Mouse (Mus musculus): ENCODE measurements around the gene 1190007I07Rik.

1190007I07Rik gene

DNA sequence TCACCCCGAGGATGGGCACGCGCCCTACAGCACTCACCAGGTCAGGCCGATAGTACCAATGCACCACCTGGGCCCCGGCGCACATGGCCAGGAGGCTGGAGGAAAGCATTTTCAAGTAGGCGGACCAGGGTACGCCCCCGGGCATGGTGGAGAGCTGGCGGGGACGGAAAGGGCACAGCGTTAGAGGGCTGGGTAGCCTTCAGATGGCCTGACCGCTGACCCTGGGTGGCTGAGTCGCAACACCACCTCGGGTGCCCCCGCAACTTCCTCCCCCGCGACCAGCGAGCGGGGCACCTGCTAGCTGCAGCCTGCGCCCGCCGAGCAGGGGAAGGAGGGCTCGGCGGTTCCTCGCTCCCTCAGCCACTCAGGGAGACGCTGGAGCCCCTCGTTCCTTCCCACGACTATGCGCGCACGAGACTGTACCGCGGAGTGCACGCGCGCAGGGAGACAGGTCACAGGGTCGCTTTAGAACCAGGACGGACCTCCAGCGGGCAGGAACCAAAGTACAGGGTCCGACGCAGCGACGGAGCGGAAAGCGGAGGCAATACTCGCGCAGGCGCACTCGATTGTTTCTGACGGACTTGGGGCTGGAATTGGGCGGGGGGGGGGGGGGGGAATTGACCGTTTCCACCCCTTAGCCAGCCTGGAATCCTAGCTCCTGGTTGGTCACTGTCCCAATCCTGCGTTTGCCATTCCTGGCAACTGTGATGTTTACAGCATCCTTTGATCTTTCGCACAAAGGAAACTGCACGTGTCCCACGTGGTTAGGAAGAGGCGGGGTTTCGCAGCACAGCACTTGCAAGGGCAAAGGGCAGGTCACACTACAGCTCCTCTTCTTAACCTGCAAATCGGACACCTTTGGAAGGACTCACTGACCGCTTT, at the start of gene 1190007I07Rik:
Gene 1190007I07Rik (minus strand): TSS at position 558 of the 882 bp plus-strand sequence.
- peak; percentile 82 for ATAC-seq (ENCODE audit: insufficient number of reproducible peaks, low FRiP score, low TSS enrichment)

DNA sequence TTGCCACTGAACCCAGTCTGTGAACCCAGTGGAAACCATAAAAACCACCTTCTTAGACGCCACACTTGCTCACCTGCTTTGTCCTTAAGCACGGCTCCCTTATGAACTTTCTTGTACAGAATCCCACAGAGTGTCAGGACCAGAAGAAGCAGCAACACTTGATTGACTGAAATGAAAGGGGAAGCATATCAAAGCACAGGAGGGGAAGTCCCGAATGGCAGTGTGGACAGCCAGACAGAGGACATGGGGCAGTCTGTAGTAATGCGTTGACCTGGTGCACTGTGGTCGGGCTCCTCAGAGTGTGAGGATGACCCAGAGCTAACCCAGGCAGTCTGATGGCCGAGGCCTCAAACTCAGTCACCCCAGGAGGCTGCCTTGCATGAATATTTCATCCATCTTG, 47.2 kb upstream of the 1190007I07Rik start:
- no peak for ATAC-seq (ENCODE audit: insufficient number of reproducible peaks, low FRiP score, low TSS enrichment)

DNA sequence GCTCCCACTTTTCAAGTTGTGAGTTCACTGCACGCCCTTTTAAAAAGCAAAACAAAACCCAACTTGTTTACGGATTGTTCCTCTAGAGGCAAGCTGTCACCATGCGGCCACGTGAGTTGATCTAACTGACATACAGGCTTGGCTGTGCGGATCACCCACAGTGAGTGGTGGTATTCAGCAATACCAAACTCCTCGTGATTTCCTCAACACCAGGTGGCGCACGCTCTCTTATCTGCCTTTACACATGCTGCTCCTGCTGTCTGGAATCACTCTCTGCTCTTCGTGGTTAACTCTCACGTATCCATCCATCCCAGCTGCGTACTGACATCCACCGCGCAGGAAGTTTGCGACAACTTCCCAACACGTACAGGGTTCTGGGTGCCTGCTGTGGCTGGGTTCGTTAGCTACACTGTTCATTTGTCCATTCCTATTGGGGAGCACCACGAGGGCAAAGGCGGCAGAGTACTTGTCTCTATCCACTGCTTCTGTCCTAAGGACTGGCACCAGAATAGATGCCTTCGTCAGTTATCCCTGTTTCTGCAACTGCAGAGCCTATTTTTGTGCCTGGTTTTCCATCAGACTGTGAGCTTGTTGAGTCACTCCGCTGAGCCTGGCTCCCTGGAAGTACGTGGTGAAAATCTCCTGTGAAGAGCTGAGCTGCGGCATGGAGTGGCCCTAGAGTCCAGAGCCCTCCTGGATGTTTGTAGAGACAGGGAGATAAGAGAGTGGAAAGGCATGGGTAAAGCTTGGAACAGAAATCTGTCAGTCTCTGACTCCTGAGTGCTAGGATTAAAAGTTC, 43.6 kb upstream of the 1190007I07Rik start:
- ATAC-seq (ENCODE audit: insufficient number of reproducible peaks, low FRiP score, low TSS enrichment) = peak; percentile 69

DNA sequence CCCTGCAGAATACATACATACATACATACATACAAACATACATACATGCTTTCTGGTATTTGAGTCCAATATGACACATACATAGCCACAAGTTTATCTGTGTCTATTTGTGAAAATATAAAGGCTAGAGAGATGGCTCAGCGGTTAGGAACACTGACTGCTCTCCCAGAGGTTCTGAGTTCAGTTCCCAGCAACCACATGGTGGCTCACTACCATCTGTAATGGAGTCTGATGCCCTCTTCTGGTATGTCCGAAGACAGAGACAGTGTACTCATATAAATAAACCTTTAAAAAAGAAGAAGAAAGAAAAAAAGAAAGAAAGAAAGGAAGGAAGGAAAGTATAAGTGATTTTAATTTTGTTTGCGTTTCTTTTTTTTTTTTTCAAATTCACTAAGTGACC, 42.9 kb upstream of the 1190007I07Rik start:
- no peak for ATAC-seq (ENCODE audit: insufficient number of reproducible peaks, low FRiP score, low TSS enrichment)

DNA sequence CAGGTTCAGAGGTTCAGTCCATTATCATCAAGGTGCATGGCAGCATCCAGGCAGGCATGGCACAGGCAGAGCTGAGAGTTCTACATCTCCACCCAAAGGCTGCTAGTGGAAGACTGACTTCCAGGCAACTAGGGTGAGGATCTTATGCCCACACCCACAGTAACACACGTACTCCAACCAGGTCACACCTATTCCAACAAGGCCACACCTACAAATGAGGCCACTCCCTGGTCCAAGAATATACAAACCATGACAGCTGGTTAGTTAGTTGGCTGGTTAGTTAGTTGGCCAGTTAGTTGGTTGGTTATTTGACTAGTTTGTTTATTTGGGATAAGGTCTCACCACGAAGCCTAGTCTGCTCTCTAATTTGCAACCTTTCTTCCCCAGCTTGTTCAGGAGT, 40.3 kb upstream of the 1190007I07Rik start:
- no peak for ATAC-seq (ENCODE audit: insufficient number of reproducible peaks, low FRiP score, low TSS enrichment)

DNA sequence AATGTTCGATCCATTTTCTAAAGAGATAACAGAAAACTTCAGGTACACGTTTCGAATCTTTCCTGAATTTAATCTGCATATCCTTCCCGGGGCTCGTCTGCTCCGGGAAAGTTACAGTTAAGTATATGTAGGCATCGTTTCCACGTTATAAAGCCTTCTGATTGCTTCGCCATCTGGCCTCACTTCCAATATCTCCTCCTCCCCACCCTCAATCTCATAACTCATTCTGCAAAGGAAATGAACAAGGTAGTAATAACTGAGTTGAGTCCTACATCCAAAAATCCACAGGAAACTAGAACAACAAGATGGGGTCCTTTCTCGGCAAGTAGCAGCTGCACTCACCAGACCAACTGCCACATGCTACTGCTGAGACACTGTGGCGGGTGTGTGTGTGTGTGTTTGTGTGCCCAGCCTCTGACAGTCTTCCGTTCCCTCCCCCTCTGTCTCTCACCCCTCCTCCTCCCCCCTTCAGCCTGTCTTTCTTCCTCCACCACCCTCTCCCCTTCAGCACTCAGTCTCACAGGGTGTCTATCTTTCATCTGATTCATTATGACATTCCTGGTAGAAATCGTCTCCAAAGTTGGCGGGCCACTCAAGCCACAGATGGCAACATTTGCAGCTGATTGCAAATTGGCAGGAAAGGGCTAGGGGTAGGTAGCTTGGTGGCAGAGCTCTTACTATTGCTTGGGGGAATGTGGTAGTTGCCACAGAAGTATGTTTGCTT, 39.4 kb upstream of the 1190007I07Rik start:
- ATAC-seq (ENCODE audit: insufficient number of reproducible peaks, low FRiP score, low TSS enrichment) = peak; percentile 80

DNA sequence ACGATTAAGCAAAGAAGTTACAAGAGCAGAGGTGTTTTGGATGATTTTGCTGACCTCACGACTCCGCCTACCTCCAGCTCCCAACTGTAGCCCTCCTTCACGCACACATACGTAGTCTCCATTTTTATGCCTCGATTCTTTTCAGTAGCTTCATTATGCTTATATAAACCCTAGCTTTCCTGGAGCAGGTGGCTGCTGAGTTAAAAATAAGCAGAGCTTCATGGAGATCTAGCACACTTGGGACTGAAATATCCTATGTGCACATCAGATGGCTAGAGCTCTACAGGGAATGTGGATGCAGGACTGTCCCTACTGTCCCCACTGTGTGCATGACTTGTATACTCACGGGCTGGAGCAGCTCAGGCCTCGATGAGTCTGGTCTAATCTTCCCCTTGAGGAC, 38.8 kb upstream of the 1190007I07Rik start:
- peak; percentile 41; the same call in 1 of the 2 replicates for ATAC-seq (ENCODE audit: insufficient number of reproducible peaks, low FRiP score, low TSS enrichment)

DNA sequence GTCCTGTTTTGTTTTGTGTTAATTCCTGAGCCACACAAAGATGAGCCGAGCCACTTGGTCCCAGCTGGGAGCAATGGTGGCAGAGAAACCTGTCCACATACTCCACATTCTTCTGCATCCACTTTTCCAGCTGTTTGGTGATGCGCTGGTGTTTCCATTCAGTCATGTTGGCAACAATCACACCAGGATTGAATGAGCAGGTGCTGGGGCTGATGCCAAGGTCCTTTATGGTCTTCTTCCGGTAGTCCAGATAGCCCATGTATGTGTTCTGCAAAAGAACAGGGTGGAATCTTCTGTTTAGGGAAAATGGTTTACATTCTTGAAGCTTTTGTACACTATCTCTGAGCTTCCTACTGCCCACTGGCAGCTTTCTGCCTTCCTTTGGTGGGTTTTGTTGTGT, 31.6 kb upstream of the 1190007I07Rik start:
- ATAC-seq (ENCODE audit: insufficient number of reproducible peaks, low FRiP score, low TSS enrichment) = no peak

DNA sequence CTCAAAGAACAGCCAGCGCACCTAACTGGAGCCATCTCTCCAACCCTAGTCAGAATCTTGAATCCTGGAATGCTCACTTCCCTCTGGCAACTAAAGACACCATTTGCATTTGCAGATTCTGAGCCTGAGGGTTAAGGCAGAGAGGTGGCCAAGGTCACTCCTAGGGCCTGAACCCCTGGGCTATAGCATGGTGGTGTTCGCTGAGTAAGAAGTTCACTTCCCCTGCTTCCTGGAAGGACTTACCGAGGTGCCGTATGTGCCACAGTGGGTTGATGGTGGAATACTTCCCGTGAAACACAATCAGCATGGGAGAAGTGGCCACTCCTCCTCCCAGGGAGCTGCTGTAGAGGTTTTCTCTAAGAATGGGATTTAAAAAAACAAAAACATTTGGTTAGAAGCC, 29.6 kb upstream of the 1190007I07Rik start:
- ATAC-seq (ENCODE audit: insufficient number of reproducible peaks, low FRiP score, low TSS enrichment) = no peak

DNA sequence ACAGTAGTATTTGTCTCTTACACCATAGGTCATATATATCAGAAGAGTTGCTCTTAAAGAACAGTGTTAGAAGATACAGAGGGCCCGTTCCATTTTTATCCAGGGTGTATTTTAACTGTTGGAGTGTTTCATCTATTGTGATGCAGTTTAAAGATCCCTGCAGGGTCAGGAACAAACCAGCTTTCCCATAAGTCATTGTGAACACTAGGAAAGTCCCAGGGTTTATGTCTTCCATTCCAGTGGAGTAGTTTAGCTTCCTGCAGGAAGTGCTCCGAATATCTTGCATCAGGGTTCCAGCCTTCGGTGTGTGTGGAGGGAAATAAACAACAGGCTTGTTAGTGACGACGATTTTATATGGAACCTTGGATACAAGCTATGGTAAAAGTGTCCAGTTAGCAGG, 28.2 kb upstream of the 1190007I07Rik start:
- no peak for ATAC-seq (ENCODE audit: insufficient number of reproducible peaks, low FRiP score, low TSS enrichment)

DNA sequence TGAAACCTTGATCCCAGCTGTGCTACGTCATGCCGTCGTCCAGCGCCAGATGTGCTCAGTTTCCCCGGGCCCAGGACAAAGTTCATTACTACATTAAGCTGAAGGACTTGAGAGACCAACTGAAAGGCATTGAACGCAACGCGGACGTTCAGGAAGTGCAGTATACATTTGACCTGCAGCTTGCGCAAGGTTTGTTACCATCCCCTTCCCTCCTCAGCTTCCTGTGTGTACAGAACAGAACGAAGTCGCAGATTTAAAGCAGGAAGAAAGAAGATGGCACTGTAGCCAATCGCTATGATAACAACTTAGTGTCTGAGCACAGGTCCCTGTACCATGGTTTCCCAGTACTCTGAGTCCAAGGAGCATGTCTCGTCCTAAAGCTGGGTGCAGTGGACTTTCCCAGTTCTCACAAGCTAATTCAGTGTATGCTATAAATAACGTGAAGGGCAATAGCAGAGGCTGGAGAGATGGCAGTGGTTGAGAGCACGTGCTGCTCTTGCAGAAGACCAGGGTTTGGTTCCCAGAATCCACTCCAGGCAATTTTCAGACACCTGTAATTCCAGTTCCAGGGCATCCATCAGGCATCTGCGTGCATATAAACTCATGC, 24.3 kb upstream of the 1190007I07Rik start:
- ATAC-seq (ENCODE audit: insufficient number of reproducible peaks, low FRiP score, low TSS enrichment) = no peak

DNA sequence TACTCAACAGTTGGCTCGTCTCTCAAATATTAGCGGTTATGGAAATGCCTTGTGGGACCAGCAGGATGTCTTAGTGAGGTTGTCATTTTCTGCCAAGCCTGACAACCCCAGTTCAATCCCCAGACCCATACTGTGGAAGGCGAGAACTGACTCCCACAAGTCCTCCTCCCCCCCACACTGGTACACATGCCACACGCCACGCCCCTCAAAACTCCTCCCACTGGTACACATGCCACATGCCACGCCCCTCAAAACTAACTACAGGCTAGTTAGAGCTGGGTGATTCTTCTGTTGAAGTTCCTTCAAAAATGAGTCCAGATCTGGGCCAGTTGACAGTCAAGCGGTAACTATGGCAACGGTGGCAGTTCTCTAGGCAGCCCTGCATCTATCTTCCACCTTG, 23.1 kb upstream of the 1190007I07Rik start:
- ATAC-seq (ENCODE audit: insufficient number of reproducible peaks, low FRiP score, low TSS enrichment) = no peak

DNA sequence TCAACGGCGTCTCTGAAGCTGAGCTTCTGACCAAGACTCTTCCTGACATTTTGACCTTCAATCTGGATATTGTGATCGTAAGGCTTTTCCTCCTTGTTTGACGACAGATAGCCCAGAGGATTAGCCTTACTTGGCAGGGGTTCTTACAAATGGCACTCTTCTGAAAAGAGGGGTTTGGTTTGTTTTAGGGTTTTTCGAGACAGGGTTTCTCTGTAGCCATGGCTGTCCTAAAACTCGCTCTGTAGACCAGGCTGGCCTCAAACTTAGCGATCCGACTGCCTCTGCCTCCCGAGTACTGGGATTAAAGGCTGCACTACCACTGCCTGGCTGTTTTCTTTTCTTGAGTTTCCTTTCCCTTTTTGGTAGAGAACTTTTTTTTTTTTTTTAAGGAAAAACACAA, 18.5 kb upstream of the 1190007I07Rik start:
- no peak for ATAC-seq (ENCODE audit: insufficient number of reproducible peaks, low FRiP score, low TSS enrichment)

DNA sequence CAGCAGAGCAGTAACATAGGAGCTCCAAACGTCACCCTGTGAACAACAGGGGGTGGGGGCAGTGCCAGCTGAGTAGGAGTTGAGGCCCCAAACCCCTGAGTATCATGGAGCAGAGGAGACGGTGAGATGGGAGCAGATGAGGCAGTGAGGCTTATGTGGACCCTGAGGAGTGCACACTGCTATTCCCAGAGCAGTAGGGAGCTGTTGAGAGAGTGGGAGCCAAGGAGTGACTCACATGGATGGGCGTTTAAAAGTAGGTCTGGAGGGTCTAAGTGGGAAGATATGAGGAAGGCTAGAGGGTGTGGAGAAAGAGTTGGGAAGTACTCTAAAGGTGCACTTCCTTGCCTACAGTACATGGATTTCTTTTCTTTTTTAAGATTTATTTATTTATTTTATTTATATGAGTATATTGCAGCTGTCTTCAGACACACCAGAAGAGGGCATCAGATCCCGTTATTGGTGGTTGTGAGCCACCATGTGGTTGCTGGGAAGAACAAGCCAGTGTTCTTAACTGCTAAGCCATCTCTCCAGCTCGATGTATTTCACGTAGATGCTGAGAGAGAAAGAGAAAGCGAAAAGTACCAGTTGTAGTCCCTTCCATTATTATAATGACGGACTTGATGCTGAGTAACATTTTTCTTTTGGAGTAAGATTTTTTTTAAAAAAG, 16.1 kb upstream of the 1190007I07Rik start:
- no peak for ATAC-seq (ENCODE audit: insufficient number of reproducible peaks, low FRiP score, low TSS enrichment)

DNA sequence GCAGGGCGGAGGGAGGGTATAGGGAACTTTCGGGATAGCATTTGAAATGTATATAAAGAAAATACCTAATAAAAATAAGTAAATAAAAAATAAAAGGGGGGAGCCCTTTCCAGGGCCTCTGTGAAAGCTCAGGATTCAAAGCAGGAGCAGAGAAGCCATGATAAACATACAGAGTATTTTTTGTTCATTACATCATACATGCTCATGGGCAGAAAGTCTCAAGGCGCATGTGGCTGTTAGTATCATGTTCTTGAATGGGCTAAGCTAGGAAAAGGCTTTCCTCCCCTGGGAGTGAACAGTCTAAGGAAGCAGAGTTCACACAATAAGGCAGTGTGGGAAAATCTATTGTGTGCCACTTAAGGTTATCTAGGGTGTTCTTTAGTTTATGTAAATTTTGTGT, 13.3 kb upstream of the 1190007I07Rik start:
- no peak for ATAC-seq (ENCODE audit: insufficient number of reproducible peaks, low FRiP score, low TSS enrichment)

DNA sequence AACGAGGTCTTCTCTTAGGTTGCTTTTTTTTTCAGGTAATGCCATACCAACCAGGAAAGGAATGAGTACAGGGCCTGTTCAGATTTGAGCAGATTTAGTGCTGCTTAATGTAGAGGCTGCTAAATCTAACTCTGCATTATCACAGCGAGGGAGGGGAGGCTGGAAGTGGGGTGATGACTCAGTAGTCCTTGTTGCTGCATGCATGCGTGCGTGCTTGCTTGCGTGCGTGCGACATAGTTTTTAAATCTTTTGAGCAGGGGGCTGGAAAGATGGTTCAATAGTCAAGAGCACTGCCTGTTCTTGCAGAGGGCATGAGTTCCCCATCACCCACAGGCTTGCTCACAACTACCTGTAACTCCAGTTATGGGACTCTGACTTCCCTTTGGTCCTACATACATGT, 11.3 kb upstream of the 1190007I07Rik start:
- ATAC-seq (ENCODE audit: insufficient number of reproducible peaks, low FRiP score, low TSS enrichment) = no peak

DNA sequence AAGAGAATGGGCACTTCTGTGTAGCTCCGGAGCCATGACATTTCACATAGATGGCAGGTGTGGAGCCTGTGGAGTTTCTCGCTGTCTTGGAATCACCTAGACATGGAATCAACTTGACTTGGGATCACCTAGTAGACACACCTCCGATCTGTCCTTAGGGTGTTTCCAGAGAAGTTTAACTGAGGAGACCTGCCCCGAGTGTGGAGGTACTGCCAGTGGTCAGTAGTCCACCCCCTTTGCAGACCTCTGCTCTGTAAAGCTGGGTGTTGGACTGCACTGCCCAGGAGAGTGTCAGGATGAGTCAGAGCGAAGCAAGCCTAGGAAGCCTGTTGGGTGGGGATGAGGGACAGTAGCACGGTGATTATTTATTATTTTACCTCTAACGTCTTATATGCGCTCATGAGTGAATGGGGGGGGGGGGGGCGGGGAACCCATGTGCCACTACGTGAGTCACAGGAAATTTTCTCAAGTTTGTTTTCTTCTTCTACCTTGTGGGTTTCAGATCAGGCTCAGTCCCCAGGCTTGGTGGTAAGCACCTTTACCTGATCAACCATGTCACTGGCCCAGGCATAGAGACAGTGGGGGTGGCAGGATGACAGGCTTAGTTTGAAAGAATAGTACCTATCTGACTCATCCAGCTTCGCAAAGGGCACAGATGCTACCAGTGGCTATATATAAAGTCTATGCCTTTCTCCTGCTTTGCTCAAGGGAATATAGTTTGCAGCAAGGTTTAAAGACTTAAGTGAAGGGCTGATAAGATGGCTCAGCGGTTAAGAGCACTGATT, 9.7 kb upstream of the 1190007I07Rik start:
- no peak for ATAC-seq (ENCODE audit: insufficient number of reproducible peaks, low FRiP score, low TSS enrichment)

DNA sequence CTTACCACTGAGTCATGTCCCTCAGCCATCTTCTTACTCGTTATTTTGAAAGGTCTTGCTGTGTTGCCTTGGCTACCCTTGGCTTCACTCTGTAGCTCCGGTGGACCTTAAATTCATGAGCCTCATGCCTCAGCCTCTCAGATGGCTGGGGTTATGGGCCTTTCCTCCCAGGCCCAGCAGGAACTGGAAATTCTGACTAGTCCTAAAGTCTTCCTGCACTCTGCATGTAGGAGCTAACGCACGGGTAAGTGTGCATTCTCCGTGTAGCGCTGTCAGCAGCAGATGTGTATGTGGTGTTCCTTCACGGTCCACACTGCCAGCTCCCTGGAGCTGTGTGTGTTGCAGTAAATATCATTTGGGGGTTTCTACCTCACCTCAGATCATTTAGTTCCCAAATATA, 8.1 kb upstream of the 1190007I07Rik start:
- ATAC-seq (ENCODE audit: insufficient number of reproducible peaks, low FRiP score, low TSS enrichment) = no peak

DNA sequence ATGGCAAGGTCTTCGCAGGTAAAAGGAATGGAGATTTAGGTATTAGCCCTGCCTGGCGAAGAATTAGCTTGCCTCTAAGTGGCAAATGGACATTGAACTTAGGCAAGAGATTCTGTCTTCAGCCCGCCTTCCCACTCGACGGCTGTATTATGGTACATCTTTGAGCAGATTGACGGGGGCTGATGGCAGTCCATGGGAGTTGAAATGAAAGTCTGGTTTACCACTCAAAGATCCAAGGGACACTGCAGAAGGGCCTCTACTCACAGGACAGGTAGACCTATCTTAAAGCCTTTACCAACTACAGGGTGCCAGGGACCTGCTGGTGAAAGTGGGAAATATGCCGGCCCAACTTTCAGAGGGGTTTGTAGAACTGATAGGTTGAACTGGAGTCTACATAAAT, 7.5 kb upstream of the 1190007I07Rik start:
- no peak for ATAC-seq (ENCODE audit: insufficient number of reproducible peaks, low FRiP score, low TSS enrichment)
